Mouse (Mus musculus) olfactory bulb, adult 2 months (tissue): Measurements from ENCODE around the gene Catsper4.

ENCODE experiments used
- CTCF ChIP-seq: fragments of 200-500 bp; IDR thresholded peaks from 2 replicates; pipeline ENCODE4 v1.5.1; 2012; ENCODE audit warnings: low read depth, mild to moderate bottlenecking, low read length, moderate library complexity; ENCODE audit not compliant: insufficient read depth
- POLR2A ChIP-seq: fragments of 200-500 bp; IDR thresholded peaks from 2 replicates; pipeline ENCODE4 v1.6.1; 2012; ENCODE audit warnings: mild to moderate bottlenecking, low read depth, low read length, moderate library complexity; ENCODE audit not compliant: insufficient read depth

DNA sequence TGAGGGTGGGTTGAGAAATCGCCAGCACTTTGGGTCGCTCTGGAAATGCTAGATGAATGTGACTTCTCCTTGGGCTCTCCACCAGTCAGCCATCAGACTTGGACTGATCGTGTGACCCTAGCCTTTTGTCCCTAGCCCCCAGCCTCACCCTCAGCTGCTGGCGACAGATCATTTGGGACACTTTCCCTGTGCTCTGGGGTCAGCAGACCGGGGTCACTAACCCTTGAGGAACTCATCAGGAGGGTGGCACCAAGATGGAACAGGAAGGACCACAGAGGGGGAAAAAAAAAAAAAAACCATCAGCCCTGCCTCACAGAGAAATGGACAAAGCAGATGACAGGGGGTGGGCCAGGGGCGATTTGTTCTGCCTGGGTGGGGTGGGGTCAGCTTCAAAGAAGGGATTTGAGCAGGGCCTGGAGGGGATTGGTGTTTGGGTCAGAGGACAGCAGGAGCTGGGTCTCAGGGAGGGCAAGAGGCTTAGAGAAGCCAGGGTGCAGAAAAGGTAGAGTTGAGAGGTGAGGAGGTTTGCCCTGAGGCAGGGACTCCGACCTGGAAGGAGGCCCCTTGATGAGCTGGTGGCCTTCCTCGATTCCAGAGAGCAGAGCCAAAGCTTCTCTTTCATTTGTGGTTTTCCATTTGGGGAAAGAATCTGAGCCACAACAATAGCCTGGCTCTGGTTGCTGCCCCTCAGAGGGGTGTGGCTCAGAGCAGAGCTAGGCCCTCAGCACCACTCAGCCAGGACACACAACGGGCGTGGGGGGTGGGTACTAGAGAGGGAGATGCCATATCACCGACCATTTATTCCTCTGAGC, 30.2 kb upstream of the Catsper4 start:
- TF ChIP-seq CTCF (no peak), POLR2A (no peak)
